Mouse (Mus musculus): ENCODE results near the gene Spsb4.

DNA sequence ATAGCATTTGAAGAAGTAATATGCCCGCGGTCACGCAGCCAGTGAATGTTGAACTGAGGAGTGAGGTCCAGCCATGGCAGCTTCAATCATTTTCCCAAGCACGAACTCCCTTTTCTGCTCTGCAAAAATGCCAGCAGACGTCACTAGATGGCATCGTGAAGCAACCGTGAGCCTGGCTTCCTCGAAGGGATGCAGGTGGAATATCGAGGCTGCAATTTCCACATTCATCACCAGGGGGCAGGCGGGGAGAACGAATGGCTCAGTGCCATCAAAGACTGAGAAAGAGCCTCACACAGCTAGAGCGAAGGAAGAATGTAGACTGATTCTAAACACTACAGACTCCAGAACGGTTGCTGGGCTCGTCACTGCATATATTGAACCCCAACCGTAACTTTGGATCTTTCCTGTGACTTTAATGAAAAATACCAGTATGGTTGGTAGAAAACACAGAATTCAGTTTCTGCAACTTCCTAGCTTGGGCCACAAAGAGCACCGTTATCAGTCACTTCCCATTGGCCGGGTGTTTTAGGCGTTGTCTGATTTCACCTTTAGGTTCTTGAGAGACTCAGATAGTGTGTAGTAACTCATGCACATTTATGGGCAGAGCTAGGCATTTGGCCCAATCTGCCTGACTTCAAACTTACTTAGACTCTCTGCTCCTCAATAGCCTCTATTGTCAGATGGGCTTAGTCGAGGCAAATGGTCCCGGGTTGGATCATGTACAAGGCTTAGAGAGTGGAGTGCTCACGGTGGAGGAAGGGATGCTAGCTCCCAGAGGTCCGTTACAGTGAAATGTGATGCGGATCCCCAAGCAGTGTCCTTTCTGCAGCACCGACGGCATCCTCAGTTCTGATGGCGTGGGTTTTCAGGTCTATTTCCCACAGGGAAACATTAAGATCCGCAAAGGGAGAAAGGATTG is 101.8 kb downstream of the Spsb4 start:
- TF ChIP-seq POLR2A (IDR thresholded peaks at IDR 0.05; ENCODE audit: low read depth, low read length) (no peak), CTCF (IDR thresholded peaks at IDR 0.05; ENCODE audit: extremely low read depth, insufficient read depth, insufficient read length, insufficient replicate concordance) (peak; percentile 93; the same call in 1 of the 2 replicates)

Measured in spleen, adult 2 months (tissue).